Mouse (Mus musculus): ENCODE measurements around the gene Faap20. TPM values are rescaled to one million over a fixed set of nuclear protein-coding genes. Genes with fewer than 3 reads are reported as not detected.

Faap20 gene
- polyA plus RNA-seq, 1 experiment from 2014 or later: 43.5 TPM

GRCm38 (mm10) chr4:155208613-155209012 lies 41.0 kb upstream of the Faap20 start:
- no peaks in the 10 kb centered on the region for H3K9me3 ChIP-seq (ENCODE audit: control insufficient read depth, low read length)
- no peak overlapping the region for H3K9ac ChIP-seq (ENCODE audit: low read length)
- H3K4me1 ChIP-seq (replicated peaks; ENCODE audit: control insufficient read depth, insufficient read depth): peaks cover 24% of the 10 kb centered on the region
- no peak for ATAC-seq (ENCODE audit: low FRiP score, low TSS enrichment)
- H3K36me3 ChIP-seq (ENCODE audit: control insufficient read depth, insufficient read depth, low read length): peaks cover 4% of the 10 kb centered on the region; the same call in 1 of the 2 replicates
- 54% methylated on average over 7 of the region's 7 CpGs for WGBS
- no peak overlapping the region for H3K4me2 ChIP-seq (replicated peaks; ENCODE audit: low read depth)
- H3K4me3 ChIP-seq (ENCODE audit: low read depth, low read length): no peak overlapping the region
- no peaks in the 10 kb centered on the region for H3K27me3 ChIP-seq (ENCODE audit: control insufficient read depth, insufficient read depth, low read length)
- peak overlapping the region; percentile 71 for H3K27ac ChIP-seq (replicated peaks)
- DNase-seq (ENCODE audit: low spot score): no peak
- TF ChIP-seq CTCF (IDR thresholded peaks at IDR 0.05; ENCODE audit: low read depth): no peak

DNA sequence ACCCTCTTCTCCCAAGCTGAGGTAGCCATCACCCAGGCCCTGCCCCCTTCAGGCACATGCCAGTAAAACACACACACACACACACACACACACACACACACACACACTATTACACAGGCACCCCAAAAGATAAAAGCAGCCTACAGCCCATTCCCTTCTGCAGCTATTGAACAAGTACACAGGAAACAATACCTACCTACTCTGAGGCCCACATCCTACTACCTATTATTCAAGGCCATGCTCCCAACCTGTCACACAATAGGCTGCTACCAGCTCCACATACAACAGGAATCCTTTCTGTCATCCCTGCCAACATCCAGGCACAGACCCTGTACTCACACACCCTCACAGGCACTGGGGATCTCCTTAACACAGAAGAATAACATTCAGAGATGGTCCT lies 40.5 kb upstream of the Faap20 start:
- TF ChIP-seq EP300 (optimal IDR thresholded peaks at IDR 0.05): no peak
- 0 out of 2 replicates have a peak, but pooled peaks have one; percentile 3 for TF ChIP-seq CTCF (IDR thresholded peaks at IDR 0.05; ENCODE audit: low read depth)
- H3K9ac ChIP-seq (ENCODE audit: low read length): no peak overlapping the region
- no peak overlapping the region for H3K4me2 ChIP-seq (replicated peaks; ENCODE audit: low read depth)
- H3K4me1 ChIP-seq (replicated peaks; ENCODE audit: control insufficient read depth, insufficient read depth): peaks cover 27% of the 10 kb centered on the region
- no peak overlapping the region for H3K4me3 ChIP-seq (ENCODE audit: low read depth, low read length)
- ATAC-seq (ENCODE audit: low FRiP score, low TSS enrichment) (no peak), DNase-seq (ENCODE audit: low spot score) (no peak)
- peaks cover 4% of the 10 kb centered on the region; the same call in 1 of the 2 replicates for H3K36me3 ChIP-seq (ENCODE audit: control insufficient read depth, insufficient read depth, low read length)
- H3K9me3 ChIP-seq (ENCODE audit: control insufficient read depth, low read length): no peaks in the 10 kb centered on the region
- no peaks in the 10 kb centered on the region for H3K27me3 ChIP-seq (ENCODE audit: control insufficient read depth, insufficient read depth, low read length)
- no peak overlapping the region for H3K27ac ChIP-seq (replicated peaks)

GRCm38 (mm10) chr4:155209494-155209893 lies 40.1 kb upstream of the Faap20 start:
- no peak overlapping the region for H3K9ac ChIP-seq (ENCODE audit: low read length)
- TF ChIP-seq EP300 (optimal IDR thresholded peaks at IDR 0.05) (no peak), CTCF (IDR thresholded peaks at IDR 0.05; ENCODE audit: low read depth) (no peak)
- peaks cover 27% of the 10 kb centered on the region for H3K4me1 ChIP-seq (replicated peaks; ENCODE audit: control insufficient read depth, insufficient read depth)
- H3K27me3 ChIP-seq (ENCODE audit: control insufficient read depth, insufficient read depth, low read length): no peaks in the 10 kb centered on the region
- H3K4me3 ChIP-seq (ENCODE audit: low read depth, low read length): no peak overlapping the region
- WGBS: 94% methylated on average over 5 of the region's 5 CpGs
- H3K27ac ChIP-seq (replicated peaks): no peak overlapping the region
- ATAC-seq (ENCODE audit: low FRiP score, low TSS enrichment) (no peak), DNase-seq (ENCODE audit: low spot score) (no peak)
- H3K36me3 ChIP-seq (ENCODE audit: control insufficient read depth, insufficient read depth, low read length): peaks cover 4% of the 10 kb centered on the region; the same call in 1 of the 2 replicates
- no peaks in the 10 kb centered on the region for H3K9me3 ChIP-seq (ENCODE audit: control insufficient read depth, low read length)
- no peak overlapping the region for H3K4me2 ChIP-seq (replicated peaks; ENCODE audit: low read depth)

- peak; percentile 22 for DNase-seq (ENCODE audit: low spot score)
- Histone ChIP-seq H3K9me3 (ENCODE audit: control insufficient read depth, low read length) (no peaks in the 10 kb centered on the region), H3K9ac (ENCODE audit: low read length) (peak overlapping the region; percentile 18; the same call in 1 of the 2 replicates), H3K36me3 (ENCODE audit: control insufficient read depth, insufficient read depth, low read length) (peaks cover 4% of the 10 kb centered on the region; the same call in 1 of the 2 replicates), H3K27me3 (ENCODE audit: control insufficient read depth, insufficient read depth, low read length) (no peaks in the 10 kb centered on the region), H3K27ac (replicated peaks) (no peak overlapping the region), H3K4me2 (replicated peaks; ENCODE audit: low read depth) (0 out of 2 replicates have a peak overlapping the region, but pooled peaks have one; percentile 5), H3K4me1 (replicated peaks; ENCODE audit: control insufficient read depth, insufficient read depth) (peaks cover 41% of the 10 kb centered on the region), H3K4me3 (ENCODE audit: low read depth, low read length) (no peak overlapping the region)
- ATAC-seq (ENCODE audit: low FRiP score, low TSS enrichment): no peak
- 50% methylated on average over 9 of the region's 9 CpGs for WGBS
- peak; percentile 45 for TF ChIP-seq CTCF (IDR thresholded peaks at IDR 0.05; ENCODE audit: low read depth)
- no peak for TF ChIP-seq EP300 (optimal IDR thresholded peaks at IDR 0.05)
Measured at GRCm38 (mm10) chr4:155213052-155213751, 36.4 kb upstream of the Faap20 start.

GRCm38 (mm10) chr4:155213752-155214054 lies 35.9 kb upstream of the Faap20 start:
- no peak overlapping the region for H3K27ac ChIP-seq (replicated peaks)
- 0 out of 2 replicates have a peak overlapping the region, but pooled peaks have one; percentile 5 for H3K4me2 ChIP-seq (replicated peaks; ENCODE audit: low read depth)
- no peaks in the 10 kb centered on the region for H3K27me3 ChIP-seq (ENCODE audit: control insufficient read depth, insufficient read depth, low read length)
- H3K36me3 ChIP-seq (ENCODE audit: control insufficient read depth, insufficient read depth, low read length): 0 out of 2 replicates have a peak, but pooled peaks cover 4% of the 10 kb centered on the region
- DNase-seq (ENCODE audit: low spot score) (peak; percentile 23), ATAC-seq (ENCODE audit: low FRiP score, low TSS enrichment) (peak; percentile 27; the same call in 1 of the 2 replicates)
- TF ChIP-seq EP300 (optimal IDR thresholded peaks at IDR 0.05) (no peak), CTCF (IDR thresholded peaks at IDR 0.05; ENCODE audit: low read depth) (no peak)
- 60% methylated on average over 6 of the region's 6 CpGs for WGBS
- no peak overlapping the region for H3K4me3 ChIP-seq (ENCODE audit: low read depth, low read length)
- peaks cover 43% of the 10 kb centered on the region for H3K4me1 ChIP-seq (replicated peaks; ENCODE audit: control insufficient read depth, insufficient read depth)
- H3K9ac ChIP-seq (ENCODE audit: low read length): peak overlapping the region; percentile 18; the same call in 1 of the 2 replicates
- H3K9me3 ChIP-seq (ENCODE audit: control insufficient read depth, low read length): no peaks in the 10 kb centered on the region

- no peak overlapping the region for H3K27ac ChIP-seq (replicated peaks)
- H3K9ac ChIP-seq (ENCODE audit: low read length): peak overlapping the region; percentile 32; the same call in 1 of the 2 replicates
- H3K4me3 ChIP-seq (ENCODE audit: low read depth, low read length): no peak overlapping the region
- DNase-seq (ENCODE audit: low spot score) (no peak), ATAC-seq (ENCODE audit: low FRiP score, low TSS enrichment) (no peak)
- no peak overlapping the region for H3K4me2 ChIP-seq (replicated peaks; ENCODE audit: low read depth)
- no peaks in the 10 kb centered on the region for H3K27me3 ChIP-seq (ENCODE audit: control insufficient read depth, insufficient read depth, low read length)
- 0 out of 2 replicates have a peak, but pooled peaks cover 4% of the 10 kb centered on the region for H3K36me3 ChIP-seq (ENCODE audit: control insufficient read depth, insufficient read depth, low read length)
- TF ChIP-seq EP300 (optimal IDR thresholded peaks at IDR 0.05): no peak
- no peak for TF ChIP-seq CTCF (IDR thresholded peaks at IDR 0.05; ENCODE audit: low read depth)
- H3K4me1 ChIP-seq (replicated peaks; ENCODE audit: control insufficient read depth, insufficient read depth): peaks cover 45% of the 10 kb centered on the region
- H3K9me3 ChIP-seq (ENCODE audit: control insufficient read depth, low read length): no peaks in the 10 kb centered on the region
- 64% methylated on average over 6 of the region's 6 CpGs for WGBS
Measured at GRCm38 (mm10) chr4:155214188-155214587, 35.4 kb upstream of the Faap20 start.

All from stomach, postnatal 0 days (tissue).